Mouse (Mus musculus): ENCODE measurements around the gene Chrm3. TPM values are rescaled to one million over a fixed set of nuclear protein-coding genes. Genes with fewer than 3 reads are reported as not detected.
A peak's percentile ranks its signal among the peaks of the same experiment; 100 is the strongest.

Gene Chrm3
- total RNA-seq, 2 experiments from 2014 or later = under 0.01 TPM; not detected in 1

DNA sequence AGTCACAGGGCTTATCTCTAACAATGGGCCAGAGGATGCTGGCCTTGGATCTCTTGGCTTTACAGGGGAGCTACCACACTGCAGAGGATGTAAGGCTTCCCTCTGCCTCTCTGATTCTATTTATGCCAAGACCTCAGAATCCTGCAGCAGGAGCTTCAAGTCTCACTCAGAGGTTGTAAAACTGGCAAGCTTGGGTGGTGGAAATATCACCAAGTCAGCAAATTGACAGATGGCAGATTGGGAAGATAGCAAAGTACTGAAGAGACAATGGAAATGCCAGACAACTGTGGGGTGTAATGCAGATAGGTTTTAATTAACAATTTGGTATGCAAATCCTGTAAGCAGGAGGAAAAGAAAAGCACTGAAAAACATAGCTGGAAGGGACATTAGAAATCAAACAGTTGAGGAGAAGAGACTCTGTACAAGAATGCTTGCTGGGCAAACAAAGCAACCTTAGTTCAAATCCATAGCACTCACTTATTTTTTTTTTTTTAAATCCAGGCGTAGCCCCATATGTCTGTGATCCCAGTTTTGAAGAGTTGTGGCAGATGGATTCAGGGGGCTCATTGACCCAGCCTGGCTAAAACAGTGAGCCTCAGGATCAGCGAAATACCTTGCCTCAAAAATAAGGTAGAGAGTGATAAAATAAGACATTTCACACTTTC, 362.9 kb downstream of the Chrm3 start:
- ATAC-seq (replicated peaks; ENCODE audit: poor library complexity) = no peak

GRCm38 (mm10) chr13:9995852-9996251, 364.8 kb downstream of the Chrm3 start:
- peak; percentile 94 for ATAC-seq (replicated peaks; ENCODE audit: poor library complexity)

GRCm38 (mm10) chr13:9993571-9993970, 367.1 kb downstream of the Chrm3 start:
- ATAC-seq (replicated peaks; ENCODE audit: poor library complexity) = no peak

GRCm38 (mm10) chr13:9992640-9993039, 368.0 kb downstream of the Chrm3 start:
- ATAC-seq (replicated peaks; ENCODE audit: poor library complexity) = no peak

DNA sequence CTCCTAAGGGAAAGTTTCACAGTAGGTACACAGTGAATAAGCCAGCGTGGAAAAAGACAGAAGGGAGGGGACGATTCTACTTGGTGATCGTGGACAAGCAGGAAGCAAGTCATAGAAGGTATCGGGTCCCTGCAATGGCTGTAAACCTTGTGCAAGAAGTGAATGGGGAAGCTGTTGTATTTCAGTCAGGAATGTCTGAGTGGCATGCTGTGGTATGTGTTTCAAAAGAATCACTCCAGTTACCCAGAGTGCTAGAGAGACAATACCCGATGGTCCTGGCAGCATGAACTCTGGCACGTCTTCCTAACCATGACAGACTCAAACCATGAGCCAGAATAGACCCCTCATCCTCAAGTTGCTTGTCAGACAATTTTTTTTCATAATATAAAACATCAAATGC, 375.0 kb downstream of the Chrm3 start:
- ATAC-seq (replicated peaks; ENCODE audit: poor library complexity) = peak; percentile 96

DNA sequence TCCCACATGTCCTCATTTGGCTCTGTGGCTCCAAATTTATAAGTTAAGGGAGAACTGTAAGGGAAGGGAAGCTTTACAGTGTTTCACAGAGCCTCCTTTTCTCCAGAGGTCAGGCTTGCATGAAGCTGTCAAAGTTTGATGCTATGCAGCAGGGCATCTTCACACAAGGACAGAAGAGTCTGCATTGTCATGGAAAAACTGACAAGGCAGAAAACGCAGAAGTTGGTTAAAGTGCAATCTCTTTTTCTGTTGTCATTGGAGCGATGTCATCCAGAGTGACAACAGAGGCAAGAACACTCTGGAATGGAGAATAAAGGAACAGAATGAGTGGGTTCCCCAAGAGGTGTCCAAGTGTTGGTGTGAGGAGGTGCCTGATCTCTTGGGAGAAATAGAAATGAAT, 377.4 kb downstream of the Chrm3 start:
- 0 out of 2 replicates have a peak, but pooled peaks have one; percentile 24 for ATAC-seq (replicated peaks; ENCODE audit: poor library complexity)

DNA sequence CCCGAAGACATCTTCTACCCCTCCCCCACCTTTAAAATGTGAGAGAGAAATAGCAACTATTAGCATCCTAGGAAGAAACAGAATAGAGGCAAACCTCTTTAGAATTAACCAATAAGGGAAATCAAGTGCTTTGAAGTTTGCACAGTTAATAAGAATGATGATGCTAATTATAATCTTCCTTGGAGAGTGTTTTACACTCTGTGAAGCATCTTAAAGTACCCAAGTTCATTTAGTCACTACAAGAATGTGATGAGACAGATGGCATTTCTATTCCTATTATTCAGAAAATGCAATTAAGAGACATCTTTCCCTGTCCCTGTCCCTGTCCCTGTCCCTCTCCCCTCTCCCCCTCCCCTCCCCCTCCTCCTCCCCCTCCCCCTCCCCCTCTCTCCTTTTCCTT, 382.9 kb downstream of the Chrm3 start:
- no peak for ATAC-seq (replicated peaks; ENCODE audit: poor library complexity)

- peak; percentile 55 for ATAC-seq (replicated peaks; ENCODE audit: poor library complexity)
Measured at GRCm38 (mm10) chr13:9973742-9974321, 386.8 kb downstream of the Chrm3 start.

GRCm38 (mm10) chr13:9971845-9972244, 388.8 kb downstream of the Chrm3 start:
- ATAC-seq (replicated peaks; ENCODE audit: poor library complexity) = no peak

DNA sequence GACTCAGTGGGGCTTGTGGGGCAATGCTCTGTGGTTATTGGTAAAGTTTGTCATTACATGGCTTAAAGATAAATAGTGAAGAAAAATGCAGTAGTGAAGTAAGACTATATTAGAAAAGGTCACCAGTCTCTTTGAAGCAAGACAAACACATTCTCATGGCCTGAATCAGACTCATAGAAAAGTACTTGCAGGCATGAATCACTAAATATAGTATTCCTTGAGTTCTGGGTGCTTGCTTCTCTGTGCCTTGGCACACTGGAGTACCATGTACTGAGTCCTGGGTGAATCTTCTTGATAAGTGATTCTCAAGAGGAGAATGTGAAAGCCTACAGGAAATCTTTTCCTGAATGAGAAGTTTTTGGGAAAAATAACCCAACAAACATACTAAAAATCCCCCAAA, 408.0 kb downstream of the Chrm3 start:
- ATAC-seq (replicated peaks; ENCODE audit: poor library complexity) = no peak

- ATAC-seq (replicated peaks; ENCODE audit: poor library complexity) = no peak
Measured at GRCm38 (mm10) chr13:9951376-9951775, 409.3 kb downstream of the Chrm3 start.

DNA sequence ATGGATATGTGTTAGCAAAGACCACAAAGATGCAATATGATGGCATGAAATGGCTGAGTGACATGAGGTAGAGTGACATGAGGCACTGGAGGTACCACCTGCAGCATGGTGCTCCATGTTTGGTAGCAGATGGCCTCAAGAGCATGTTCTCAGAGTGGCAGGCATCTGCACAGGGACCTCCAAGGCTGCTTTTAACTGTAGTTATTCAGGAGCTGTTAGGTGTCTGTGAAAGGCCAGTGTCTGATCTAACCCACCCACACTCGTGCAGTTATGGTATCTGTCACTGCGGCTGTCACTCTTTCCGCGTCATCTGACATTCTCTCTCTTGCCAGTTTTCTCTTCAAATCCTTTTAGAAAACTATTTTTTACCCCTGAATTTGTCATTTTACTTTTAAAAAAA, 411.6 kb downstream of the Chrm3 start:
- no peak for ATAC-seq (replicated peaks; ENCODE audit: poor library complexity)

DNA sequence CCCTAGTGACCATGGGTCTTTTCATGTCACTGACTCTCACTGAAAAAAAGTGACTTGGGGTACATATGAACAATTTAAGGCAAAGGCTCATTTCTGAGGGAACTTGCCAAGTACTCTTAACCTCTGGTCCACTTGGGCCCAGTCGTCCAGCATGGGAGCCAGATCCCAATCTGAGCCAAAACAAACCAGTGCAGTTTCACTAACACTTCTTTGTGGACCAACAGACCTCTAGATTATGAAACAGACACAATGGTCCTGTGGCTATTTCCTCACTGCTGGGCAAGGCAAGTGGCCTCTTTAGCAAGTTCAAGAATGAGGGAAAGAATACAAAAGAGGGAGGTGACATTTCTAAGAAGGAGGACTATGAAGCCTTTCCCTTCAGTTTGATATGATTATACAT, 420.5 kb downstream of the Chrm3 start:
- no peak for ATAC-seq (replicated peaks; ENCODE audit: poor library complexity)

DNA sequence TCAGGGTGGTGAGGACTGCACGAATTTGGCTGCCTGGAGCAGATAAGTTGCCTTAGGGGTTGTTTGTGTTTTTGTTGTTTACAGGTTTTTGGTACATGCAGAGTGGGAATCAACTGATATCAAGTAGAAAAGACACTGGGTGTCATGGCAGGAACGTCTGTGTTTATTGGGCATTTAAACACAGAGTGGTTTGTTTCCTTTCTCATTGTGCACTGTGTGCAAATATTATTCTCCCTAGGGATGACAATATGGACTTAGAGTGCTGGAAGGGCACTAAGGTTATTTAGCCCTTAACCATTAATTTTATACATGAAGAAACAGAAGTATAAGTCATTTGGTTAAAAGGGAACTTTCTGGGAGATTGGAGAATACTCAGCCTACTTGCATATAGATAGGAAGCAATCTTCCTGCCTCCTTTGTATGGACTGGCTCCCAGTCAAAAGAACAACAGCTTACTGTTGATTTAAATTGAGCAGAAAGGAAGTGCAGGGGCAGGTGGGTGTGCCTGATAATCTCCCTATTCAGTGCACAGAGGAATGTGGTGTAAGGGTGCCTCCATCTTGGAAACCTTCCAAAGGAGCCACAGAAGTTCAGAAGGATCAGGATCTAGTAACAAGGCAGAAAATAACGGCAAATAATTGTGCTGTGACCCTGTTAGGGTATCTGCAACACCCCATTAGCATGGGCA, 421.7 kb downstream of the Chrm3 start:
- peak; percentile 96 for ATAC-seq (replicated peaks; ENCODE audit: poor library complexity)

DNA sequence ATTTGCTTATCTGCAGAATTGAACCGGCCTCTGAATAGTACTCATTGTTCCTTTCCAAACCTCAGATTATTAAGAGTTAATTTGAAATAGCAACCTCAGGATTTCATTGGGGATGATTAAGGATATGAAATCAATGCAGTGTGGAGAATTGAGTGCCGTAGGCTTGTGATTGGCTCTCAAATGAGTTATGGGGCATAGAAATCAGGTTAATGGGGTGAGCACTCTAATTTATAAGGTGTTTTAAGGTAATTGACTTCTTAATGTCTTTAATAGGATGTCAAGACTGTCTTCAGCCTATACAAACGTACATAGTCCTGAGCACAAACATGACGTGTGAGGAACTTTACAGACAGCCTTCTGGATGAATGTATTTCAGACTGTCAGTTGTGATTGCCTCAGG, 427.9 kb downstream of the Chrm3 start:
- ATAC-seq (replicated peaks; ENCODE audit: poor library complexity) = no peak

DNA sequence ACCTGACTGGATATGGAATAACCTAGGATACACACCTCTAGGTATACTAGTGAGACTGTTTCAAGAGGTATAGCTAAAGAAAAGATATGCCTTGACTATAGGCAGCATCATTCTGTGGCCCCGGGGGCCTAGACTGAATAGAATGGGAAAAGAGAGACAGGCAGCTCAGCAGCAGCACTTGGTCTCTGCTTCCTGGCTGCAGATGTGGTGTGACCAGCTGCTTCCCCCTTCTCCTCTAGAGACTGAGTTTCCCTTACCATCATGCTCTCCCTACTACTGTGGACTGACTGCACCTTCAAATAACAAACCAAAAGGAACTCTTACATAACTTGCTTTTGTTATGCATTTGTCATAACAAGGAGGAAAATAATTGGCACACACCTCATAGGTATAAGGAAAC, 430.0 kb downstream of the Chrm3 start:
- ATAC-seq (replicated peaks; ENCODE audit: poor library complexity) = no peak

- ATAC-seq (replicated peaks; ENCODE audit: poor library complexity) = peak; percentile 46
Measured at GRCm38 (mm10) chr13:9929978-9930377, 430.7 kb downstream of the Chrm3 start.

- ATAC-seq (replicated peaks; ENCODE audit: poor library complexity) = 0 out of 2 replicates have a peak, but pooled peaks have one; percentile 20
Measured at GRCm38 (mm10) chr13:9921150-9921549, 439.5 kb downstream of the Chrm3 start.

- ATAC-seq (replicated peaks; ENCODE audit: poor library complexity) = no peak
Measured at GRCm38 (mm10) chr13:9912697-9913096, 447.9 kb downstream of the Chrm3 start.

DNA sequence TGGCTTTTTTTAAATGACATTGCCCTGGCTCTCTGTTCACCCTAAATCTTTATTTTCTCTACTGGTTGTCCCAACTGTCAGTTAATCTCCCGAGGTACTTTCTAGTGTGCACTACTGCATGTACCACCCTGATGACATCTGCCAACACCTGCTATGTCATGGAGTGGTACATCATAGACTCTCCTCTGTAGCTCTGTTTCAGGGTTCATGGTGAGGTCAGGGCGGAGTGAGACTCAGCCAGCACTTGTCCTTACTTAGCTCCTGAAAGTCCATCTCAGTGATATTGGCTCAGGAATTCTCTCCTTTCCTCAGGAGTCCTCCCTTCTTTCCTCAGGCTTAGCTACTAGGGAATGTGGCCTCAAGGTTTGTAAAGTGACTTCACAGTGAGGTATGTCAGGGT, 451.9 kb downstream of the Chrm3 start:
- no peak for ATAC-seq (replicated peaks; ENCODE audit: poor library complexity)

DNA sequence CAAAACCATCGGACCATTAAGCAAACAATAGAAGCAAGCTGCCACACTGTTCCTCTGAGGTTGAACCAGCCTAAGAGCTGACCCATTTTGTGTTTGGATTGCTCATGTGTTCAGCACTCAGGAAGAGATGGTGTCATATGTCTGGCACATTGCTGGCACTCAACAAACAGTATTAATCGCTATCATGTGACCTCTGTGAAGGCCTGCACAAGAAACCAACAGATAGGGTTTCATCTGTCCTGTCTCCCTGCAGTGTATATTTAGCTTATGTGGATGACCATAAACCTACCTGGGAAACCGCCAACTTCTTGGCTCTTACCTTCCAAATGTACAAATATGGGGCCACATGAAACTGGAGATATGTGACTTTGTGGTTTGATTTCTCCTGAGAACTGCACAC, 453.4 kb downstream of the Chrm3 start:
- peak; percentile 17; the same call in 1 of the 2 replicates for ATAC-seq (replicated peaks; ENCODE audit: poor library complexity)

DNA sequence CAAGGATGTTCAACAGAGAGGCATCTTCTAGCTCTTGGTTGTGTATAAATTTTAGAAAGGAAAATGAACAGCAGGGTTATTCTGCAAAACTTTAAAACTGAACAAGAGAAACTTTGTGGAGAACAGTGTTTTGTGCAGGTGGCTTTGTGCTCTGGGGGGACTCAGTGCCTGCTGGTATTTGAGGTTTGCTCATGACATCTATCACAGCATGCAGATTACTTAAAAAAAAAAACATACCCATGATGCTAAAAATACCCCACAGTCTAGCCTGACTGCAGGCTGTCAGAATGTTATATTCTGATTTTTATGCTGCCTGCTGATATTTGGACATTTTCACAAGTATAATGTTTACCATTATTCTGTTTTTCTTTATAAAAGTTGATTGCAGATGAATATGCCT, 456.2 kb downstream of the Chrm3 start:
- no peak for ATAC-seq (replicated peaks; ENCODE audit: poor library complexity)

All from megakaryocyte progenitor cell, adult 5-6 weeks (primary cell).